Mouse (Mus musculus) neural tube, embryonic 15.5 days (tissue): ENCODE measurements at regions not wholly inside any gene's neighbourhood (a gene's known extent, or its start where the extent isn't known, plus 50 kb on each side); places are given as distances from the start of the nearest gene placed in this dataset.

Experiments
- ATAC-seq: fragments of 200-750 bp; cut with Nextera tagmentation; 2 replicates; pipeline ENCODE4 v1.8.0; 2017; ENCODE audit warnings: mild to moderate bottlenecking, moderate TSS enrichment, moderate library complexity; ENCODE audit not compliant: low FRiP score
- H3K27ac ChIP-seq: fragments of 300-500 bp; sonication (generic); replicated peaks from 2 replicates; pipeline ENCODE4 v1.5.1; 2015; ENCODE audit warnings: mild to moderate bottlenecking, inconsistent platforms
- H3K27me3 ChIP-seq: fragments of 300-500 bp; sonication (generic); replicated peaks from 2 replicates; pipeline ENCODE4 v1.6.1; 2015; ENCODE audit warnings: inconsistent platforms
- H3K36me3 ChIP-seq: fragments of 300-500 bp; sonication (generic); 2 replicates; pipeline ENCODE4 v1.6.1; 2015; ENCODE audit warnings: inconsistent platforms
- H3K4me1 ChIP-seq: fragments of 300-500 bp; sonication (generic); 2 replicates; pipeline ENCODE4 v1.6.1; 2015; ENCODE audit warnings: inconsistent platforms
- H3K4me2 ChIP-seq: fragments of 300-500 bp; sonication (generic); 2 replicates; pipeline ENCODE4 v1.6.1; 2015; ENCODE audit warnings: inconsistent platforms, mild to moderate bottlenecking, moderate library complexity
- H3K4me3 ChIP-seq: fragments of 300-500 bp; sonication (generic); replicated peaks from 2 replicates; pipeline ENCODE4 v1.5.1; 2015; ENCODE audit warnings: mild to moderate bottlenecking, inconsistent platforms
- H3K9ac ChIP-seq: fragments of 300-500 bp; sonication (generic); replicated peaks from 2 replicates; pipeline ENCODE4 v1.6.1; 2015; ENCODE audit warnings: mild to moderate bottlenecking, inconsistent platforms
- H3K9me3 ChIP-seq: fragments of 300-500 bp; sonication (generic); replicated peaks from 2 replicates; pipeline ENCODE4 v1.6.1; 2016; ENCODE audit warnings: inconsistent platforms
- WGBS: fragments of 180-500 bp; shearing (Covaris S2); methylation state at CpG from one replicate; pipeline ENCODE4 v1.1.7; 2015; ENCODE audit warnings: mixed read lengths; 5-methylcytosine and 5-hydroxymethylcytosine counted together

DNA sequence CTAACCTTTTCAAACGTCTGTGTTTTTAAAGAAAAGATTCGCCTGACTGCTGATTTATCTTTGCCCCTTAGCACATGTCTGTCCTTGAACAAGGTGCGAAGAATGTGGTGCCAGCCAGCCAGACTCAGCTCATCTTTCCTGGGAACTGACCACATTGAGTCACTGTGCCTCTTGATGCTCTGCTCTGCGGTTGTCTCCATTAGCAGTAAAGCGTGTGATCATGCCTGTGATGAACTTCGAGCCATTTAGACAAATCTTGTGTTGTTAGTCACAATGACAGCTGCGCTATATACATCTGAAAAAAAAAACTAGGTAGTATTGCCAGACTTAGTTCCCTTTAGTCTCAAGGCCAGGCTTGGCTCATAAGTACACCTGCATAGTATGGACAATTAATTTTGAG lies 140.1 kb downstream of the Fam43a start:
- no peak overlapping the region for H3K4me3 ChIP-seq
- no peaks in the 10 kb centered on the region for H3K9me3 ChIP-seq
- no peaks in the 10 kb centered on the region for H3K36me3 ChIP-seq
- ATAC-seq = no peak
- H3K4me2 ChIP-seq = no peak overlapping the region
- H3K27me3 ChIP-seq = no peaks in the 10 kb centered on the region
- H3K4me1 ChIP-seq = peaks cover 21% of the 10 kb centered on the region
- no peak overlapping the region for H3K9ac ChIP-seq
- no peak overlapping the region for H3K27ac ChIP-seq
- 78% methylated on average over 7 of the region's 7 CpGs for WGBS

DNA sequence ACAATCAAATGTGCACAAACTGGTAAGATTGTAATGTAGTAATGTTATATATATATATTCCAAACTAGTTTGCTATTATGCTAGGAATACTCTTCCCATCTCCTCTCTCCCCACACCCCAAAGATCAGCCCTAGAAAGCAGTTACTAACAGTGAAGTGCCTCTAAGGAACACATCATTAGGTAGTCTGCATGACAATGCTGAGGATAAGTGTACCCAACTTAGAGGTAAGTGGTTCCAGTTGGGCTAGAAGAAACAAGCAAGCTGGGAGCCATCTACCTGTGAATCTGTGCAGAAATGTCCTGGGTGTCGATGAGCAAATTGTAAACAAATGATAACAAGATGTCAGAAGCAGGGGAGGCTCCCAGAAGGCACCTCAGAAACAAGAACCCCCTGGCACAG lies 141.7 kb downstream of the Fam43a start:
- Histone ChIP-seq H3K36me3 (no peaks in the 10 kb centered on the region), H3K27ac (no peak overlapping the region), H3K9me3 (no peaks in the 10 kb centered on the region), H3K27me3 (no peaks in the 10 kb centered on the region), H3K9ac (no peak overlapping the region), H3K4me2 (no peak overlapping the region), H3K4me3 (no peak overlapping the region), H3K4me1 (peaks cover 24% of the 10 kb centered on the region)
- ATAC-seq = no peak
- WGBS = 83% methylated on average over 1 of the region's 1 CpGs

DNA sequence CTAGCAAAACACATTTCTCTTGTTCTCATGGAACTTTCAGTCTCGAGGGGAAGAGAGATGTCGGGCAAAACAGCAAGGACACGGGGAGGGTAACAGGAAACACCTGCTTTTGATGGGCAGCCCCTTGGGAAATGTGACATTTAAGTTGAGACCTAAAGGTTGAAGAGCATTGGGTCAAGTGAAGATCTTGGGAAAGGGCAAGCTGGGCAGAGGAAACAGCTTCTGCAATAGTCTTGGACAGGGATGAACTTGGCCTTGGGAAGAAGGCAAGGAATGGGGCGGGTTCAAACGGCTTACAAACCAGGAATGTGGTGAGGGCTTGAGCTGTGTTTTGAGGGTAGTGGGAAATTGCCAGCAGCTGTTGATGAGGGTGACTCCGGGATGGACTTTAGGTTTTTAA lies 143.0 kb downstream of the Fam43a start:
- no peak for ATAC-seq
- H3K4me2 ChIP-seq = no peak overlapping the region
- no peak overlapping the region for H3K9ac ChIP-seq
- no peaks in the 10 kb centered on the region for H3K27me3 ChIP-seq
- peaks cover 18% of the 10 kb centered on the region for H3K4me1 ChIP-seq
- no peak overlapping the region for H3K27ac ChIP-seq
- H3K36me3 ChIP-seq = no peaks in the 10 kb centered on the region
- 82% methylated on average over 6 of the region's 6 CpGs for WGBS
- no peak overlapping the region for H3K4me3 ChIP-seq
- H3K9me3 ChIP-seq = no peaks in the 10 kb centered on the region

DNA sequence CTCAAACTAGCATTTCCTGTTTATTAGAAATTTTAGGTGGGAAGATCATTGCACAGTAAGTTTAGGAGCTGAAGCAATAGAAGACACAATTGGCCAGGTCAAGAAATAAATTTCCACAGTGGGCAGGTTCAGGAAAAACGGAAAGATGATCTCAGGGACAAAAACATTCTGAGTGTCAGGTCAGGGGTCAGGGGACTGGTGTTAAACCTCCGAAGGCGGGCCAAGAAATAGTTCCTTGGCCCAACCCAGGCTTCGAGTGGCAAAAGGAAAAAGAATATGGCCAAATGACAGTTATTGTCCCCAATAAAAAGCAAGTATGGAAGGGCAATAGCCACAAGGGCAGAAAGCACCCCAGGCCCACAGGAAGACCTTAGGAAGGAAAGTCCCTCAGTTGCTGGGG lies 144.0 kb downstream of the Fam43a start:
- Histone ChIP-seq H3K36me3 (no peaks in the 10 kb centered on the region), H3K9ac (no peak overlapping the region), H3K27me3 (no peaks in the 10 kb centered on the region), H3K27ac (no peak overlapping the region), H3K4me3 (no peak overlapping the region), H3K4me2 (no peak overlapping the region), H3K9me3 (no peaks in the 10 kb centered on the region), H3K4me1 (peaks cover 18% of the 10 kb centered on the region)
- ATAC-seq = no peak
- 65% methylated on average over 4 of the region's 4 CpGs for WGBS

DNA sequence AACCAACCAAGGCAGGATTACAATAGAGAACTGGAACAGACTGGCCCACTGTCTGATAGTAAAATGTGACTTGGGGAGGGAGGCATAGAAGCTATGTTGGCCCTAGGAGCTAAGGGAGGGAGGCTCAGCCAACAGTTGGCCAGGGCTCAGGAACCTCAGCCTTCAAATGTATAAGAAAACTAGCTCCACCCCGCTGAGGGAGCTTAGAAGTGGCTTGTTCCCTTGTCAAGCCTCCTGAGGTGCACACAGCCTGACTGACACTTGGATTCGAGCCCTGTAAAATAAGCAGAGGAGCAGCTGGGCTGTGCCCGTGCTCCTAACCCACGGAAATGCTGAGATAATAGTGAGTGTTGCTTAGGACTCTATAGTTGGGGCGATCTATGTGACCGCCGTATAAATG lies 144.7 kb downstream of the Fam43a start:
- no peak for ATAC-seq
- no peak overlapping the region; the same call in 1 of the 2 replicates for H3K27ac ChIP-seq
- H3K4me1 ChIP-seq = peaks cover 18% of the 10 kb centered on the region
- no peaks in the 10 kb centered on the region for H3K36me3 ChIP-seq
- no peak overlapping the region for H3K4me2 ChIP-seq
- H3K9me3 ChIP-seq = no peaks in the 10 kb centered on the region
- H3K27me3 ChIP-seq = no peaks in the 10 kb centered on the region
- no peak overlapping the region for H3K9ac ChIP-seq
- 68% methylated on average over 7 of the region's 7 CpGs for WGBS
- H3K4me3 ChIP-seq = no peak overlapping the region

DNA sequence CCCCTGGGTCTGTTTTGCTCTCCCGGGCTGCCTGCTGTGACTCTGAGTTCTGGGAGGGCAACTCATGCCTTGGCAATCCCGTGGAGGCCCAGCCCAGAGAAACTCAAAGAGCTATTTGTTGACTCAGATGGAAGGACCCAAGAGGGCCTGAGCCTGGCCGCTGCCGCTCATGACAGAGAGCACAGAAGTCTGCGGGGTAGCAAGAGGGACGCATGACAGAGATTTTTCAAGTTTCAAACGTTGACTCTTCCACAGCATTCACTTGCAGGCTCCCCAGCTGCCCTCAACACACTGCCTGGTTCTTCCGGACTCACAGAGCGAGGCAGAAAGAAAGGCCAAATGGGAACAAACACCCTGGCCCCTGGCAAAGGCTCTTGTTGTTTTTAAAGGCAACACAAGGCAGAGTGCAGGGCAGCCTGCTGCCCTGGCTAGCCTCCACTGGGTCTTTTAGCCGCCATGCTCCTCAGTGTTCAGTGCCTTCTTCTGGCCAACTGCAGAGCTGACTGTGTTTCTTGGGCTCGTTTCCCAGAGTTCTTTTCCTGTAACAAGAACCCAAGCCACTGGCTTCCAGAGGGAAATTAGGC lies 146.2 kb downstream of the Fam43a start:
- WGBS = 40% methylated on average over 11 of the region's 11 CpGs
- Histone ChIP-seq H3K9me3 (no peaks in the 10 kb centered on the region), H3K4me1 (peaks cover 18% of the 10 kb centered on the region), H3K4me2 (no peak overlapping the region), H3K27ac (no peak overlapping the region), H3K4me3 (no peak overlapping the region), H3K9ac (no peak overlapping the region), H3K36me3 (no peaks in the 10 kb centered on the region), H3K27me3 (no peaks in the 10 kb centered on the region)
- no peak for ATAC-seq

DNA sequence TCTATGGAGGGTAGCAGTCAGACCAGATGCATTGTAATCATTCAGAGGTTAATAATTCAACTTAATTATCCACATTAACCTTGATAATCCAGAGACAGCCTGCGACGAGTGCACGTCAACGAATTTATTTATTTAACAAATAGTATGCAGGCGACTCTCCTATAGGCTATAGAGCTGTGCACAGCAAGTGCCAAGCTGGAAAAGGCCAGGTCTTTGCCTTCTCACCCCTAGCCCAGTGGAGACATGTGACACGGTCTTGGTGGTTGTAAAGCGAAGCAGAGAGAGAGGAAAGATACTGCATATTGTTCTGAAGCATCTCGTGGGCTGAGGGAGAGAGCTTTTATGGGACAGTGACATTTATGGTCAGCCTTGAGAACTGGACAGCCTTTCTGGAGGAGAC lies 146.7 kb downstream of the Fam43a start:
- Histone ChIP-seq H3K4me1 (peaks cover 18% of the 10 kb centered on the region), H3K27me3 (no peaks in the 10 kb centered on the region), H3K4me3 (no peak overlapping the region), H3K9ac (no peak overlapping the region), H3K36me3 (no peaks in the 10 kb centered on the region), H3K9me3 (no peaks in the 10 kb centered on the region), H3K27ac (no peak overlapping the region), H3K4me2 (no peak overlapping the region)
- ATAC-seq = no peak
- 35% methylated on average over 8 of the region's 8 CpGs for WGBS

DNA sequence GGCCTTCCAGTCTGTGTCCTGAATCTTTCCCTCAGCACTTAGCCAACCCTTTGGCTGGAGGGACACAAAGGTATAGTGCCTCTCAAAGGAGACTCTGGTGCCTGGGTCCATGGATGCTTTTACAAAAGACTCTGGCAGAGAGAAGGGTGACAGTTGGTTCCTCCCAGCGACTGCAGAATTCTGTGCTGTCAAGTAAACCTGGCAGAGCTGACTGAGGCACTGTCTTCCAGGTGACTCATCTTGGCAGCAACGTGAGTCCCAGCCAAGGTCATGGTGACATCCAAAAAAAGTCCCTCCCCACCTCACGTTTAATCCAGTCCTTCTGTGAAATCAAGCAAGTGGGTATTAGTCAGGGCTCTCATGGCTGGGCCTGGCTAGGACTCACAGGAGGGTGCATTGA lies 150.3 kb downstream of the Fam43a start:
- Histone ChIP-seq H3K9me3 (no peaks in the 10 kb centered on the region), H3K27ac (no peak overlapping the region), H3K36me3 (no peaks in the 10 kb centered on the region), H3K9ac (no peak overlapping the region), H3K4me2 (no peak overlapping the region), H3K4me1 (peaks cover 13% of the 10 kb centered on the region; the same call in 1 of the 2 replicates), H3K4me3 (no peak overlapping the region), H3K27me3 (no peaks in the 10 kb centered on the region)
- 83% methylated on average over 3 of the region's 3 CpGs for WGBS
- ATAC-seq = no peak

DNA sequence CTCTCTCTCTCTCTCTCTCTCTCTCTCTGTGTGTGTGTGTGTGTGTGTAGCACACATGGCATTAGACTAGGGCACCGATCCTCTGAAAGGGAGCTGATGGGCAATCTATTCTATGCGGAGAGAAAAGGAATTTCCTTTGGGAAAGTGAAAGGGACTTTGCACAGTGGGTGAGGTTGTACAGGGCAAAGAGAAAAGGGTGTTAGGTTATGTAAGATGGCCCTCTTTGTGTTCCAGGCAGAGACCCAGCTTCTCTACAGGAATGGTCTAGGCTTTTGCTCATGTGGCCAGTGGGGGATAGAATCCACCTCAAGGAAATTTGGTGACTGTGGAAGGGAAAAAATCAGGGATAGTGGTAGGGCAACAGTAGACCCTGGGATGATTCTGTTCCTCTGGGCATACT lies 156.2 kb downstream of the Fam43a start:
- Histone ChIP-seq H3K27ac (no peak overlapping the region), H3K9me3 (no peaks in the 10 kb centered on the region), H3K27me3 (no peaks in the 10 kb centered on the region), H3K4me2 (no peak overlapping the region), H3K36me3 (no peaks in the 10 kb centered on the region), H3K4me3 (no peak overlapping the region), H3K9ac (no peak overlapping the region), H3K4me1 (no peaks in the 10 kb centered on the region)
- 87% methylated on average over 2 of the region's 2 CpGs for WGBS
- ATAC-seq = no peak

DNA sequence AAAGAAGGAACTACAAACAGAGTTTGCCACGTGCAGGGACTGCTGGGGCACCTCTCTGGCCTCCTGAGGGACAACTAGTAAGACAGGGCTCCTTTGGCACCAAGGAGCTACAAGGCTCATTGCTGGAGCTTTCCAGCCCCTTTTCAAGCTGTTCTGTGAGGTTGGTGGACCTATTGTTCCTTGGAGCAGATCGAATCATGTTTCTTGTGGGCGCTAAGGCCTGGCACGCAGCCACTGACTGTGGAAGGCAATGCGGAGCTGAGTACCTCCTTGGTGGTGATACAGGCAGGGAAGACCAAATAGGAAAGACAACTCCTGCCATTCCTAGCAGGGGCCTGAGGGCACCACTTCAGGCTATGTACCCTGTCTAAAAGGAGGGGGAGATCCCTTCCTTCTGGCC lies 157.2 kb downstream of the Fam43a start:
- Histone ChIP-seq H3K36me3 (no peaks in the 10 kb centered on the region), H3K27ac (no peak overlapping the region), H3K9me3 (no peaks in the 10 kb centered on the region), H3K4me2 (no peak overlapping the region), H3K27me3 (no peaks in the 10 kb centered on the region), H3K4me1 (no peaks in the 10 kb centered on the region), H3K9ac (no peak overlapping the region), H3K4me3 (no peak overlapping the region)
- no peak for ATAC-seq
- 81% methylated on average over 5 of the region's 5 CpGs for WGBS

DNA sequence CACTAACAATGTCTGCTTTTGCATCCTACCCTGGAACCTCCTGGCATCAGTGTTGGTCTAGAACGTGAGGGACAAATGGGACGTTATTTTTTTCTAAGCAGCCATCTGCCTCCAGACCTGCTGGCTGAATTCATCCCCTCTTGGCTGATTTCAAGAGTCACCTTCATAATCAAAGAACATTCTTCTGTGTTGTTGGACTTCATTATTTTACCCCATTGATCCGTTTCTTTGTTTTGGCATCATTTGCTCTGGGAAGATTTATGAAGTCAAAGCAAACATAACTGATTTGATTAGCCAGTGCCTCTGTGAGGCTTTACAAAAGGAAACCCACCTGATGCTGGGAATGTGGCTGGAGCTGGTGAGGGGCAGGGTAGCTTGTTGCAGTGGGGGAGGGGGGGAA lies 158.0 kb downstream of the Fam43a start:
- no peak overlapping the region for H3K9ac ChIP-seq
- no peak overlapping the region for H3K27ac ChIP-seq
- H3K4me1 ChIP-seq = no peaks in the 10 kb centered on the region; the same call in 1 of the 2 replicates
- H3K9me3 ChIP-seq = no peaks in the 10 kb centered on the region
- no peak overlapping the region for H3K4me2 ChIP-seq
- H3K4me3 ChIP-seq = no peak overlapping the region
- 68% methylated on average over 3 of the region's 3 CpGs for WGBS
- H3K27me3 ChIP-seq = no peaks in the 10 kb centered on the region
- no peaks in the 10 kb centered on the region for H3K36me3 ChIP-seq
- ATAC-seq = no peak

DNA sequence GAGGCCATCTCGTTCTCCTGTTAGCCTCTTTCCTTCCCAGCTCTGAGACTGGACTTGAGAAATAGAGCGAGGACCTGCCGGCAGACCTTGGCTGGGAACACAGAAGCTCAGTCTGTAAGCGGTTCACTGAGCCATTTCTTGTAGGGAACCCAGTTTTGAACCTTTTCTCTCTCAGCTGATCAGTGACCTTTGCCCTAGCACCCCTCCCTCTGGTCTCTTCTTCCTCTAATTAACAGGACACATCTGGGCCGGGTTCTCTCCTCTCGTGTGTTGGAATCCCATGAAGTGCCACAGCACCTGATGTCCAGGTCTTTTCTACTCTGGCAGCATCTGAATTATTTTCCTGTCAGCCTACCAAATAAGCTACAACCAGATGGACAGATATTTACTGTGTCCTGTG lies 158.5 kb downstream of the Fam43a start:
- Histone ChIP-seq H3K4me1 (peaks cover 4% of the 10 kb centered on the region; the same call in 1 of the 2 replicates), H3K27ac (no peak overlapping the region), H3K36me3 (no peaks in the 10 kb centered on the region), H3K9ac (no peak overlapping the region), H3K27me3 (no peaks in the 10 kb centered on the region), H3K4me2 (no peak overlapping the region), H3K9me3 (no peaks in the 10 kb centered on the region), H3K4me3 (no peak overlapping the region)
- 85% methylated on average over 6 of the region's 6 CpGs for WGBS
- no peak for ATAC-seq

DNA sequence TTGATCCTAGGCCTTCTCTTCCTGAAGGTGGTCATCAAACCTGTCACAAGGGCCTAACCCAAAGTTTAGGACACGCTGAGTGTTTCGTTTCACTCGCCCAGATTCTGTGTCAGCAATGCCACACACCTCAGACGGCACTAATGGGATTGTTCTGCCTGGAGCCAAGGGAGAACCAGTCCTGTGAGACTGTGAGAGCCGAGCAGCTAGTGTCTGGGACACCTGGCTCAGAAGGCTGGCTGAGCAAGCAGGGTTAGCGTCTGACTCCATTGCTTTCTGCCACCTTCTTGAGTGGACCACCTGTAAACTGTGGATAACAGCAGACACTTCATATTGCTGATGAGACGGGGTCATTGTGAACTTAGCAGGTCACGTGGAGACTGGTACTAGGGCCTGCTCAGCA lies 160.0 kb downstream of the Fam43a start:
- Histone ChIP-seq H3K9ac (no peak overlapping the region), H3K4me1 (peaks cover 4% of the 10 kb centered on the region; the same call in 1 of the 2 replicates), H3K36me3 (no peaks in the 10 kb centered on the region), H3K4me2 (no peak overlapping the region), H3K9me3 (no peaks in the 10 kb centered on the region), H3K27ac (no peak overlapping the region), H3K4me3 (no peak overlapping the region), H3K27me3 (no peaks in the 10 kb centered on the region)
- WGBS = 86% methylated on average over 8 of the region's 8 CpGs
- ATAC-seq = no peak
